Mouse (Mus musculus) erythroblast, embryonic 14.5 days (primary cell): ENCODE measurements around the gene Evc2.

Experiments
- GATA1 ChIP-seq: IDR thresholded peaks from 2 replicates; pipeline ENCODE4 v1.6.1; 2012; ENCODE audit warnings: low read length, inconsistent platforms, mixed read lengths
- TAL1 ChIP-seq: IDR thresholded peaks from 3 replicates; pipeline ENCODE4 v1.6.1; 2012; ENCODE audit warnings: low read length, inconsistent platforms, mixed read lengths

DNA sequence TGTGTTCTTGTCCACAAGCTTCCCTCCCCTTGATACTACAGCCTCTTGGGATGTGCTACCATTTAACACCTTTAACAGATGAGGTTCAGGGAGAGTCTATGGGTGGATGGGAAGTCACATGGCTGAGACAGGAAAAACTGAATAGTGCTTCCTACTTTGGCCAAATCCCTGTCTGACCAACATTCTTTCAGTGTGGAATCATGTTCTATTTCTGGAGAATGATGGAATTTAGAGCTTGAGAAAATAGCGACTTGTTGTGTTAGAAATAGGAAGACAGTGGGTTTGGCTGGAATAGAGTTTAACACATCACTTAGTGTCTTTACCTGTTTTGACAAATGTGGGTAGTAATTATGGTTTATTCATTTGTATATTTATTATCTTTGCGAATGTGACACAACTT is 129.3 kb downstream of the Evc2 start:
- TF ChIP-seq TAL1 (no peak), GATA1 (no peak)
